Mouse (Mus musculus): ENCODE data around the gene Ccdc175.

Ccdc175 gene

DNA sequence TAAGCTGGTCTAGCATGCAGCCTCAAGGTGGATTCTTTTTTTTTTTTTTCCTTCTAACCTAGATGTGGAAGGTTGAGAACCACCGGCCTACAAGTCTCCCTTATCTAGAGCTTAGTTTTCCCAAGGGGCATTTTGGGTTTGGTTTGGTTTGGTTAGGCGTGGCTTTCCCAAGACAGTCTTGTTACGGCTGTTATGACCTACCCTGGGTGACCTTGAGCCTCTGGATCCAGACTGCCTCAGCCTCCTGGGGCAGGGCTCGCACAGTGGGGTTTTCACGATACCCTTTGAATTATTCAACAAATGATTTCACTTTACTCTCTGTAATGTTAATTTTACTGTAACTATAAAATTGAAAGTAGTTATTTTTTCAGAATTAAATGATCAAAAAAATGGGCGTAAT lies 82.1 kb downstream of the Ccdc175 start:
- DNase-seq (ENCODE audit: low spot score), result no peak

DNA sequence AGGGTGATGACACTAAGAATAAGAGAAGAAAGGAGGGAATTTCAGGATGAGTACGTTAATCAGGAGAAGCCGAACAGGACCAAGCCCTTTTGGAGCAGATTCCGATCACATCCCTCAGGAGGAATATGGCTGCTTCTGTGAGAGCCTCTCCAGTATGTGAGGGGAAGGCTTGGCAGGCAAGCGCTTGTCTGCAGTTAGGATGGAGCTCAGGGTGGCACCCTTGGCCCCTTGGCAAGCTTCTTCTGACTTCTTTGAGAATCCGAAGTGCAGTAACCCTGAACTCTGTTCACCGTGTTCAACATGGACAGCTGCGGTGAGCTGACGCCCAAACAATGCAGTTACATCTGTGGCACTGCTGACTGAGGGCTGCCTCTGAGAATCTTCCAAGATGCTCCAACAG lies 87.9 kb downstream of the Ccdc175 start:
- no peak for DNase-seq (ENCODE audit: low spot score)

DNA sequence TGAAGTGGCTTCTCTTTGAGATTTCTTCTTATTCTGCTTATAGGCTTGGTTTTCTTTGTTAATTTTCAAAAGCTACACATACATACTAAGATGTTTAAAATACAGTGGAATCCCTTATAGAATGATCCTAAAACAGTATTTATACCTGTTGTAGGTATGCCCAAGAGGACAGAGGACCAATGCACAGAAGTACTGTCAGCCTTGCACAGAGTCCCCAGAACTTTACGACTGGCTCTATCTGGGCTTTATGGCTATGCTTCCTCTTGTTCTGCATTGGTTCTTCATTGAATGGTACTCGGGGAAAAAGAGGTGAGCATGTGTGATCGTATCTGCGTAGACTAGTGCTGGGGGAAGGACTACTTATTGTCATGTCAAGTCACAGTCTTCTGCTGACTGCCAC lies 95.0 kb downstream of the Ccdc175 start:
- no peak for DNase-seq (ENCODE audit: low spot score)

DNA sequence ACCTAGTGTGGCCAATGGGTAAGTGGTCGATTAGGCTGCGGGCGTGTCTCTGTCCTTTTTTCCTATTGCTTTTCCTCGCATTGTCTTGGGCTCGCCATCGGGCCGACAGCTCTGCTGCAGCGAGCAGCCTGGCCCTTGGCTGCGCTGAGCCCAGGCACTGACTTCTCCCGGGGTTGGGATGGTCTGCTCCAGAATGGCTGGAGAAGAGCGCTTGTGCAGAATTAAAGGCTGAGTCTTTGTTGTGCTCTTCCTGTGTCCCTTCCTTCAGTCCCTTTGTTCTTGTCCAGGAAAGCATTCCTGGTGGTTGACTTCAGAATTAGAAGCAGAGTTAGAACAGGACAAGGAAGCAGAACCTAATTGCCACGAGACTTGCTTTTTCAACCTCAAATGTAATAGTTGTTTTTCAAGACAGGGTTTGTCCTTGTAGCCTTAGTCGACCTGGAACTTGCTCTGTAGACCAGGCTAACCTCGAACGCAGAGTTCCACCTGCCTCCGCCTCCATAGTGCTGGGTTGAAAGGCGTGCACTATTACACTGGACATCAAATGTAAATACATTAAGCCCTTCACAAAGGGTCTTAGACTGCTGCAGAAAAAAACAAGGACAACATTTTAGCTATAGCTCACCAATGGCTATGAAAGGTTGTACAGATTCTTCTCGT lies 98.5 kb downstream of the Ccdc175 start:
- DNase-seq (ENCODE audit: low spot score), result no peak

DNA sequence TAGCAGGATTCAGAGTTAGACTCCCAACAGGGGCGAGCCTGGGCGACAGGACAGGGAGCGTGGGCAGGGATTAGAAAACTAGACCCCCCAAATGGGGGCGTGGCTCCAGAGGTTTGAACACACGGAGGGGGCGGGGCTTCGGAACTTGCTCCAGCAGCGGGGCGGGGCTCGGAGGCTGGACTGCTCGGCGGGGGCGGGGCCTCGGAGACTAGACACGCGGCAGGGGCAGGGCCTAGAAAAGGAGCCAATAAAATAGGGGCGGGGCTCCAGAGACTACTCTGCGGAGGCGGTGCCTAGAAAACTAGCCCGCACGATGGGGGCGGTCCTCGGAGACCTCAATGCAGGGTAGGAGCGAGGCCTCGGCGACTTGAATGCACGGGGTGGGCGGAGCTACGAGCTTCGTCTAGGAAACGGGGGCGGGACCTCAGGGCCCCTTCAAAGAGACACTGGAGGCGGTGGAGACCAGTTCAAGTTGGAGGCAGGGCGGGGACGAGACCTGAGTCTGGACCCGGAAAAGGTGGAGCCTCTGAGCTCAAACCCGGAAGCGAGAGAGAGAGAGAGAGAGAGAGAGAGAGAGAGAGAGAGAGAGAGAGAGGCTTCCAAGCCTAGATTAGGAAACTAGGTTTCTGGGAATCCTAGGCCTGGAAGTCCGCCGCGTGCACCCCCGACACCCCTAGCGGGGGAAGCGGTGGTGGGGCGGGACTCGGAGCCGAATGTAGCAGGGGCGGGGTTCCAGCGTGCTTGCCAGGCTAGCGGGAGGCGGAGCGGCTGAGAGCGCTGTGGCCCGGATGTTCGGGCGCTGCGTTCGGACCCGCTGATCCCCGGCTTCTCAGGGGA lies 99.3 kb downstream of the Ccdc175 start, which contains the start of the genes L3hypdh and Jkamp:
Gene L3hypdh (minus strand): TSS at position 111 of the 837 bp plus-strand sequence.
Gene Jkamp (plus strand): TSS at position 261 of the 837 bp plus-strand sequence.
- DNase-seq (ENCODE audit: low spot score), result peak; percentile 99

DNA sequence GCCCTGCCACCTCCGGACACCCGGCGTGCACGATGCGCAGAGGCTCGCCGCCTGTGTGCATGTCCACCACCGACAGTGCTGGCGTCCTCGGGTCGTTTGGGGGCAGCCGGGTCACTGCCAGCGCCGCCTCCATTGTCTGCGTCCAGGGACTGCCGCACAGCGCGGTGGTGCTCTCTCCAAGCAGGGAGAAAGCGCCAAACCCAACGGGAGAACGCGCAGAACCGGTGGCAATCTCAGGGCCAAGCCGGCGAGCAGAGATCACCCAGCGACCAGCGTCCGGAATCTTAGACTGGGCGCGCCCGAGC lies 99.9 kb downstream of the Ccdc175 start:
- no peak for DNase-seq (ENCODE audit: low spot score)

DNA sequence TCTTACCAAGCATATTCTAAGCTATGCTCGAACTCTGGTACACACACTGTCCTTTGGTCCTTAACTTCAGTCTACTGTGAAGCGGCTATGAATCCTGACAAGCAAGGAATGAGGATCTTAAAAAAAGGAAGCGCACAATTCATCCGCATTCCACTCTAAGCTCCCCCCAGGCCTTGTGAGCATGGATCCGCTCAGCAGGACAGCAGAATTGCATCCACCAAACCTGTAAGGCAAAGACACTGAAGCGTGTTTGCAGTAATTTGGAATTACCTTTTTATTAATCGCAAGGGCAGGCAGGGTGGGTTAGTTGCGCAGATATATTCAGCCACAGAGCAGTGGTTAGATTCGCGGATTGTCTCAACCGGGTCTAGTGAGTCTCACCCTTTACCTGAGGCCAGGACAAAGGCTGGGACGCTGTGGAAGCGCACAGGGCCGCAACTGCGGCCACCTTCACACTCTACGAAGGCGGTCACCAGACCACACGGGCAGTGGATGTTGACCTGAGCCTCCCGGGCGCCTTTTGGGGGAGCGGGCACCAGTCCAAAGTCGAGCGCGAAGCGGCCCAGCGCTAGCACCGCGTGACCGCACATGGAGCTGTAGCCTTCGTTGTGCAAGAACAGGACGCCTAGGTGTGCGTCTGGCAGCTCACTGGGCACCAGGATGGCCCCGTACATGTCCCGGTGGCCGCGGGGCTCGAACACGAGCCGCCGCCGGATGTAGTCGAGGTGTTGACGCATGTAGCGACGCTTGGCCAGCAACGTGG lies 100.4 kb downstream of the Ccdc175 start:
- DNase-seq (ENCODE audit: low spot score), result peak; percentile 68

DNA sequence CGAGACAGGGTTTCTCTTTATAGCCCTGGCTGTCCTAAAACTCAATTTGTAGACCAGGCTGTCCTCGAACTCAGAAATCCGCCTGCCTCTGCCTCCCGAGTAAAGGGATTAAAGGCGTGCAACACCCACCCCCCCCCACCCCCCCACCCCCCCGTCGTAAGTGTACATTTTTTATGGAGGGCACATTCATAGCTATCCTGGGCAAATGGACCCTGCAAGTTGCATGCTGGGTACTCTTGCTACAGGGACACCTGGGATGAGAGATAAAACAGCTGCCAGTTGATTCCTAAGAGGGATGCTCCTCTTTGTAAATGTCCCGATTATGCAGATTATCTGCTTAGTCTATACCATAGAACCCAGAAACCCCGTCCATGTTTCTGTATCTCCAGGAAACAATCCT lies 101.6 kb downstream of the Ccdc175 start:
- no peak for DNase-seq (ENCODE audit: low spot score)

DNA sequence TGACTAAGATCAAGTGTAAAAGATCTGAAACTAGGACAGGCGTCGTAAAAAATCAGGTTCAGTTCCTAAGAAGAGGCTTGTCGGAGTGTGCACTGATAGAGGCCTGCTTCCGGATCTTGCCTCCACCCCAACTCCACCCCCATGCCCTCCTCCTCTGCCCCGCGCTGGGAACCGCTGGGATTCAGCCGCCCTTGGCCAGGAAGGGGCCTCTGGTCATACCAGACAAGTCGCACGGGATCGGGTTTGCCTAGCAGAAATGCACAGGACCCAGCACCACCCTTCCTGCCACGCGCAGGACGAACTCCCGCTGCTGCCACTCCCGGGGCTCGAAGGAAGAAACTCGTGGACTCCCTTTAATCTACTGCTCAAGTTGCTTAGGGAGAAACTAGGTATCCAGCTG lies 102.5 kb downstream of the Ccdc175 start:
- DNase-seq (ENCODE audit: low spot score), result peak; percentile 52

DNA sequence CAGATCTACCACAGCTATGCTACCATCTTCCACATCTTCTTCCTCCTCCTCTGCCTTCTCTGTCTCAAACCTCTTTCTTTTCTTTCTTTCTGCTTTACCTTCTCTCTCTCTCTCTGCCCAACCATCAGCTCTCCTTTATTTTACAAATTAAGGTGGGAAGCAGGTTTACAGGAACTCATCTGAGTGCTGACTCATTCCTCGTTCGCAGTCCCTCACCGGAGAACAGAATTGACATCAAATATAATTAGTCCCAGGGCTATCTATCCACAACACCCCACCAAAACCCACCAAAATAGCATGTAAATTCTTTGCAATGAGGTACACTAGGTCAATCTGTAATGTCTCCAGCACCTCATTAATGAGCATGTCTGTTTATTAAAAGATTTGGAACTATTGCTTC lies 102.9 kb downstream of the Ccdc175 start:
- DNase-seq (ENCODE audit: low spot score), result no peak

DNA sequence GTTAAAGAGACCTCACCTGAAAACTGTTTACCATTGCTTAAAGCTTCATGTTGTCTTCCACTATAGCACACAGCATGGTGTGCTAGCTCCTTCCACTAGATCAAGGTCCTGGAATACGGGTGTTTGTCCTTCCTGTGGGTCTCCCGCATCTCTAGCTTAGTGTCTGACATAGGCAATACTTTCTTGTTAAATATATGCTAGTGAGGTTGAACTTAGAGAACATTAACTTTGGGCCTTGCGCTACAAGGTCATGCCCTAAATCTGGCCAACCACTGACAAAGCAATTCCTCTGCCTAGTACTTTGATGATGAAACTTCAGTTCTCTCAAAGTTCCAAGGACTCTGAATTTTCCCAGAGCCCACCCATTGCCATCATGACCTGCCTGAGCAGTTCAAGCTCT lies 106.6 kb downstream of the Ccdc175 start:
- no peak for DNase-seq (ENCODE audit: low spot score)

DNA sequence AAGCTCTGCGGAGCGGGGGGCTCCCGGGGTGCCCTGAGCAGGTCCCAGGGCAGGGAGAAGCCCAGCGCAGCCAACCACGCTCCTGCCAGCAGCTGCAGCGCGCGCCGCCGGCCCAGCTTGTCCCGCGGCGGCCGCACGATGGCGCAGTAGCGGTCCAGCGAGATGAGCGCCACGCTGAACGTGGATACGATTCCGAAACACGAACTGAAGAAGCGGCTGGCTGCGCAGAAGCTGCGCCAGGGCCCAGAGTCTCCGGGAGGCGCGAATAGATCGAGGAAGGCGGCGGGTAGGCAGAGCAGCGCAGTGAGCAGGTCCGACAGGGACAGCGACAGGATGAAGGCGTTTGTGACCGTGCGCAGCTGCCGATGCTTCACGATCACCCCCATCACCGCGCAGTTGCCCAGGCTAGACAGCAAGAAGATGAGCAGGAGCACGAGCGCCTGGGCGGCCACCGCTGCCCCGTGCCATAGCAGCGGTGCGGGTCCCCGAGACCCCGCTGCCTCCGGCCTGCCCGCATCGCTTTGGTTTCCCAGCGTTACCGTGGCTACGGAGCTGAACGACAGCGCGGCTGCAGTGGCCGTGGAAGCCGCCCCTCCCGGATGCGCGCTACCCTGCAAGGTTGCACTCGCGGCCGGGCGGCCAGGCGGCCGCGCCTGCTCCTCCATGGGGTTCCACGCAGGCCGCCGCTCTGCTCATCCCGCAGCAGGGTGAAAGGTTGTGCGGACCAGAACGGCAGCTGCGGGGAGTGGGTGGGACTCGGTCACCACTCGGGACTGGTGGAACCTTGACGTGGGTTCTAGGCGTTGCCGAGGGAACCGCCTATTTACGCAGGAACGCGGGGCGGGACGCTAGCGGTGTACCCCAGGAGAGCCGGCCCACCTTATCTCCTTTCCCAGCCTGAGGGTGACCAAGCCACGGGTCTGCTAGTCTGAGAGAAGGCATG lies 114.2 kb downstream of the Ccdc175 start, which contains the start of gene Gpr135:
Gene Gpr135 (minus strand): TSS at position 799 of the 943 bp plus-strand sequence.
- peak; percentile 85 for DNase-seq (ENCODE audit: low spot score)

DNA sequence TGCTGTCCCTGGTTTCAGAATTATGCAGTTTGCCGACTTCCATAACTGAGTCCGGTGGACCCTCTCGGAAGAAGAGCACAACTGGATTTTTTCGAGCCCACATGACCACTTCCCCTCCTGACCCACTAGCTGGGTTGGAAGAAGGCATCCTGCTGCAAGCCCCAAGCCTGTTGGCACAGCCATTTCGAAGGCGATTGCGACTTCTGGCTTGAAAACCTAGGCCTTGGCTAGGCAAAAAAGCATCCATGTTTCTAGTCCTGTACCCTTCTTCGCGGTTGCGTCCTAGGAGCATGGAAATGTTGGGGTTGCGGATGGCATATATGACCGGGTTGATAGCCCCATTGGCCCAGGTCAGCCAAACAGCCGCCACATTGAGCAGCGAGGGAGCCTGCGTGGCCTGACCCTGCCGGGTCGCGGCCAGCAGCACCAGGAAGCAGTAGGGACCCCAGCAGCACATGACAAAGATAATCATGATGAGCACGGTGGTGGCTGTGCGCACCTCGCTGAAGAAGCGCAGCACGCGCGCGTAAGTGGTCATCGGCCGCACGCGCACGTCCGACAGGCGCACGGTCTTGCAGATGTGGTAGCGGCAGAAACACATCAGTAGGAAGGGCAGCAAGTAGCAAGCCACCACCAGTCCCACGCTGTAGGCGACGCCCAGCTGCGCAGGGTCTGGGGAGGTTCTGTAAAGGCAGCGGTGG lies 115.1 kb downstream of the Ccdc175 start:
- no peak for DNase-seq (ENCODE audit: low spot score)

DNA sequence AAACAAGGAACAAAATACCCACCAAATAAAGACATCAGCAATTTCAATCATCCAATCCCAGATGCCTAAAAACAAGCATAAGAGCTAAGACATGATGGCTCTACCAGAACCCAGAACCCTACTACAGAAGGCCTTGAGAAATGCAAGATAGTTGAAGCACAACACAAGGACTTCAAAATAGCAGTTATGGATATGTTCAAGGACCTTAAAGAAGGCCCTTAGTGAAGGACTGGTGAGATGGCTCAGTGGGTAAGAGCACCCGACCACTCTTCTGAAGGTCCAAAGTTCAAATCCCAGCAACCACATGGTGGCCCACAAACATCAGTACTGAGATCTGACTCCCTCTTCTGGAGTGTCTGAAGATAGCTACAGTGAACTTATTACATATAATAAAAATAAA lies 127.0 kb downstream of the Ccdc175 start:
- DNase-seq (ENCODE audit: low spot score), result no peak

DNA sequence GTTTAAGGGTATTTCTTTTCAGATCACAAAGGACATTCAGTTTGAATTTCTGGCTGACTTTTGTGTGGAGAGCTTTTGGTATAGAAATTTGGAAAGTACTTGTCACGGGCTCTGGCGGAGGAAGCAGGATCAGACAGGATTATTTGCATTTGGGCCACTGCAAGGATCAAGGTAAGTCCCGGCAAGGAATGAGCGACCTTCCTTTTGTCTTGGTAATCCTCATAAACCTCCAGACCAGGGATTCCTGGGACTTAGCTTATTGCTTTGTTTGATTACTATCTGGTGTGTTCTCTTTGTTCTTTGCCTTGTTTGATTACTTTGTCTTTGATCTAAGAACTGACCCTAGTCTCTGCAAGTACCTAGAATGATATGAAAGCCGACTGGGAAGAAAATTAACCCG lies 131.0 kb downstream of the Ccdc175 start:
- no peak for DNase-seq (ENCODE audit: low spot score)

DNA sequence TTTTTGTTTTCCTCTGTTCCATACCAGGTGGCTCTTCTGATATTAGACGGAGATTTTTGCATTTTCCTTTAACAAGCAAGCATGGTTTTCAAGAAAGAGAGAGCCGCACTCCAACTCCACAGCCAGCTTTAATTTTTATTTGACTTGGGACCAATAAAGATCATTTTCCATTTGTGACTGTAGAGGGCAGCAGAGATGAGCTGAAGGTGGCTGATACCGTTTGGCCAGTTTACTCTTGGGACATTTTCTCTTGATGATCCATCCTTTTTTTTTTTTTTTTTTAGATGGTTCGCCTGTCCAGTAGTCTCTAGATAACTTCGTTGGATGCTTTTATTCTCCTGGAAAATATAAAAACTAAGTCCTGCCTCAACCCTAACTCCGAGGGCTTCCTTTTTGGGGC lies 131.5 kb downstream of the Ccdc175 start:
- no peak for DNase-seq (ENCODE audit: low spot score)

DNA sequence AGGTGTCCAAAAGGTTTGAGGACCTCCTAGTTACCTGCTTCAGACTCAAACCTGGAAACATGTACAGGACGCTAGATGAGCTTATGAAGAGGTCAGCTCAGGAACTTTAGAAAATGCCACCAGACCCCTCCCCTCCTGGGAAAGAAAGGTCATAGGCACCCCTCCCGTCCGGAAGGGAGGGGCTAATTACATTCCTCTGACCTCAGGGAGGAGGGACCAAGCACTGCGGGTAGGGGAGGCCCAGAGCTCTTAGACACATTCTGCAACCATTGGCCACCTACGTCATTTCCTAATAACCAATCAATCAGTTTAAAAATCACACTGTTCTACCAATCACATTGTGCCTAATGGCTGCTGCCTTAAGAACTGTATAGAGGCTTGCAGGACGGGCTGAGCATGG lies 132.3 kb downstream of the Ccdc175 start:
- DNase-seq (ENCODE audit: low spot score), result no peak

Measured in ovary, postnatal 36 days (tissue).